Mouse (Mus musculus): ENCODE data around the gene Psmd6. TPM values are rescaled to one million over a fixed set of nuclear protein-coding genes. Genes with fewer than 3 reads are reported as not detected.
A peak's percentile ranks its signal among the peaks of the same experiment; 100 is the strongest.

Gene Psmd6
- polyA plus RNA-seq (2014; fragmentation: Nextera tagmentation; extraction: Ambion mirVana) = 306 and 311 TPM in 2 replicates

DNA sequence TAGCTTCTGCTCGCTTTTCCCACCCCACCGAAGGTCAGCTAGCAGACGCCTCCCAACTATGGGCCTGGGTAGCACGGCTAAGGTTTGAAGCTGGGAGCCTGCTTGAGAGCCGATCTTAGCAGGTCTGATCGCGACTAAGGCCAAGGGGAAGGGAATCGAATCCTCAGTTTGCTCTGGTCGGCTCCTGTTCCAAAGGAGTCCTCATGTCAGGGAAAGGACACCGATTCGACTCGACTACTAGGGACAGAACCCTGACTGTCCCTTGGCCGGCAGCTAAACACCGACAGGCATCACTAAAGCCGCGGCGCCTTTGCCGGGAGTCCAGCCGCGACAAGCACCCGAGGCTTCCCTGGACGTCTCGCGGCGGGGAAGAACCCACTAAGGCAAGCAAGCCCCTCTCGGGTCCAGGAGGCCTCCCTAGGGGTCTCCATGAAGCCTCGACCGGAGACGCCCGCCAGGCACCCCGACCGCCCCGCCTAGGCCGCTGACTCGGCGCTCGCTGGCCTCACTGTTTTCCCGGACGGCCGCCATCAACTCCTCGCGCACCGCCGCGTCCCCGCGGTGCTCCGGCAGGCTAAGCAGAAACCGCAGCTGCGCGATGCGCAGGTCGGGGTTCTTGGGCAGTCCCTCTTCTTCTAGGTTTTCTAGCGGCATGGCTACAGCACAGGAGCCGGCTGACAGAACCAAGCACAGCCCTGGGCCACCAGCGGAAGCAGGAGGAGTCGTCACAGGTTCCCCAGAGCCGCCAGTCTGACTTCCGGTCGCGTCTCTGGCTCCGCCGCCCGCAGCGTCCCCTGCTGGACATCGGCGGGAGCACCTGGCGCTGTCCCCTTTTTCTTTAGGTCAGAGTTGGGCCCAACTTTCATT is at the start of gene Psmd6:
Gene Psmd6, minus strand, starts transcription at position 755 of the 867 bp plus-strand sequence.
- H3K4me3 ChIP-seq (ENCODE audit: low read depth, low read length) = peak within 1 kb of the TSS; percentile 89
- H3K27ac ChIP-seq (ENCODE audit: low read depth, low read length) = peak within 1 kb of the TSS; percentile 41; the same call in 1 of the 2 replicates

DNA sequence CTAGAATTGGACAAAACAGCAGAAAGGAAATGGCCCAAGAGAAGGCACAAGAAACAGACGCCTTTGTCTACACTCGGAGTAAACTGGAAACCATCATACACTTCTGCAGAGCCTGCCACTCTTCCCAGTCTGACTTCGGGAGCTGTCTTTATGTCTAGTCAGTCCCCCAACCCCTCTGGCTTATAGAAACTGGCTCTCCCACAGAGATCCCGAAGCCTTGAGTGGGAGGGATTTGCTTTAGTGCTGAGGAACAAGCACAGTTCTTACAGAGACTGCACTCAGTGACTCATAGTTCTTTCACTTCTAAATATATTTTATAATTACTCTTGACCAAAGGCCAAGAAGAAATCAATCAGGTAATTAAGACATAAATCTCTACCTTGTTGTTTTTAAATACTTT is 10.1 kb downstream of the Psmd6 start:
- H3K4me2 ChIP-seq (ENCODE audit: low read depth, low read length, severe bottlenecking) = no peak overlapping the region
- H3K9me3 ChIP-seq (ENCODE audit: control insufficient read depth, low read length) = no peaks in the 10 kb centered on the region
- H3K4me3 ChIP-seq (ENCODE audit: low read depth, low read length) = no peak overlapping the region
- peaks cover 3% of the 10 kb centered on the region; the same call in 1 of the 2 replicates for H3K36me3 ChIP-seq (ENCODE audit: control insufficient read depth, insufficient read depth, low read length)
- DNase-seq (ENCODE audit: low spot score) (no peak), ATAC-seq (replicated peaks; ENCODE audit: low FRiP score) (no peak)
- H3K4me1 ChIP-seq (replicated peaks; ENCODE audit: control insufficient read depth, insufficient read depth, low read length) = no peaks in the 10 kb centered on the region
- no peak overlapping the region for H3K27ac ChIP-seq (ENCODE audit: low read depth, low read length)
- 83% methylated on average over 4 of the region's 4 CpGs for WGBS
- H3K27me3 ChIP-seq (ENCODE audit: control insufficient read depth, insufficient read depth, low read length) = no peaks in the 10 kb centered on the region
- no peak overlapping the region for H3K9ac ChIP-seq (ENCODE audit: low read length)

More for the DNA sequence above, at the start of gene Psmd6:
- WGBS = 2% methylated on average over 68 of the region's 68 CpGs
- Histone ChIP-seq H3K9me3 (ENCODE audit: control insufficient read depth, low read length) (no peaks in the 10 kb centered on the region), H3K36me3 (ENCODE audit: control insufficient read depth, insufficient read depth, low read length) (peaks cover 4% of the 10 kb centered on the region; the same call in 1 of the 2 replicates), H3K27me3 (ENCODE audit: control insufficient read depth, insufficient read depth, low read length) (no peaks in the 10 kb centered on the region), H3K4me1 (replicated peaks; ENCODE audit: control insufficient read depth, insufficient read depth, low read length) (no peaks in the 10 kb centered on the region), H3K4me2 (ENCODE audit: low read depth, low read length, severe bottlenecking) (peak within 1 kb of the TSS; percentile 80), H3K9ac (ENCODE audit: low read length) (peak within 1 kb of the TSS; percentile 90)
- DNase-seq (ENCODE audit: low spot score) (peak; percentile 93), ATAC-seq (replicated peaks; ENCODE audit: low FRiP score) (peak; percentile 97)

DNA sequence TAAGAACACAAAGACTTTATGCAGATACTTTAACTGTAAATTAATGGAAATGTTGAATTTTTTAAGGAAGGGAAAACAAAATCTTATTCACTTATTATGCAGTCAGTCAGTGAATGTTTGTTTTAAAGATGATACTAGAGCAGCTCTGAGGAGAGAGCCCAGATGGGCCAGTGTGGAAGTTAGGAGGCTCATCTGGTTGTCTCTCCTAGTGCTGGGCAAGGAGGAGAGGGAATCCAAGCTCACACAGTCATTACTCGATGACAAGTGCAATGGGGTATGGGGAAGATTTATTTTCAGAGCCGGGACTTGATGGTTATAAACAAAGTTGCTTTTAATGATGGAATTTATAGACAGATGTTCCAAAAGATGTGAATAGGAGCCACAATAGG is 15.9 kb downstream of the Psmd6 start:
- 75% methylated on average over 2 of the region's 2 CpGs for WGBS
- Histone ChIP-seq H3K4me2 (ENCODE audit: low read depth, low read length, severe bottlenecking) (no peak overlapping the region), H3K27me3 (ENCODE audit: control insufficient read depth, insufficient read depth, low read length) (no peaks in the 10 kb centered on the region), H3K27ac (ENCODE audit: low read depth, low read length) (no peak overlapping the region), H3K4me1 (replicated peaks; ENCODE audit: control insufficient read depth, insufficient read depth, low read length) (no peaks in the 10 kb centered on the region), H3K4me3 (ENCODE audit: low read depth, low read length) (no peak overlapping the region), H3K36me3 (ENCODE audit: control insufficient read depth, insufficient read depth, low read length) (no peaks in the 10 kb centered on the region; the same call in 1 of the 2 replicates), H3K9me3 (ENCODE audit: control insufficient read depth, low read length) (no peaks in the 10 kb centered on the region), H3K9ac (ENCODE audit: low read length) (no peak overlapping the region)
- DNase-seq (ENCODE audit: low spot score) (no peak), ATAC-seq (replicated peaks; ENCODE audit: low FRiP score) (no peak)

DNA sequence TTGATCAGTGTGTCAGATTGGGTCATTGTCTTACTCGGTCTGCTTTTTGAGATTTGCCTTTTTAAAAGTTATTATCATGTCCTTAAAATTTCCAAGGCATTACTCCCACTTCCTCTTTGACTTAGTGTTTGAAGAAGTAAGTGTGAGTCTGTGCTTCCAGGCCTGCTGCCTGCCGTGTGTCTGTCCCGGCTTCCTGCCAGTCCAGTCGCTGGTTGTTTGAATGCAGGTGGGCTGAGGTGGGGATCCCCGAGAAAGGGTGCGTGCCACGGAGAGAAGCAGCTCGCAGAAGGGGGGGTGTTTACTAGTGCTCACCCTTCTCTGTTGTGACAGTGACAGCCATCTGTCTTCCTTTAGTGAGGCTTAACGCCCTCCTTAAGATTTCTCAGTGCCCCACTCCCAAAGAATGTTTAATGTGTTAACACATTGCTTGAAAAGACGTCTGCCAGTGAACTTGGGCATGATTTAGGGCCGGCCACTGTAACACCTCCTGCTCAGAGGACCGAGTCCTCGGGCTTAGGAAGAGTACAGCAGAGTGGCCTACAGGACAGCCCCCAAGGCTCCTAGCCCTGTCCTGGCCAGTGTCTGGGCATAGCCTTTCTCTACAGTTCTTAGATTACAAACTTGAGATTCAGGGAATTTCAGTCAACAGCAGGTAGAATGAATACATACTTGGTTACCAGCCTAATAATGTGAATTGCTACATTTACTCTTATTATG is 16.4 kb downstream of the Psmd6 start:
- no peak for ATAC-seq (replicated peaks; ENCODE audit: low FRiP score)
- WGBS = 80% methylated on average over 13 of the region's 13 CpGs
- Histone ChIP-seq H3K36me3 (ENCODE audit: control insufficient read depth, insufficient read depth, low read length) (no peaks in the 10 kb centered on the region; the same call in 1 of the 2 replicates), H3K4me2 (ENCODE audit: low read depth, low read length, severe bottlenecking) (no peak overlapping the region), H3K4me3 (ENCODE audit: low read depth, low read length) (no peak overlapping the region), H3K27ac (ENCODE audit: low read depth, low read length) (no peak overlapping the region), H3K27me3 (ENCODE audit: control insufficient read depth, insufficient read depth, low read length) (no peaks in the 10 kb centered on the region), H3K4me1 (replicated peaks; ENCODE audit: control insufficient read depth, insufficient read depth, low read length) (no peaks in the 10 kb centered on the region), H3K9ac (ENCODE audit: low read length) (no peak overlapping the region), H3K9me3 (ENCODE audit: control insufficient read depth, low read length) (no peaks in the 10 kb centered on the region)
- DNase-seq (ENCODE audit: low spot score) = no peak

DNA sequence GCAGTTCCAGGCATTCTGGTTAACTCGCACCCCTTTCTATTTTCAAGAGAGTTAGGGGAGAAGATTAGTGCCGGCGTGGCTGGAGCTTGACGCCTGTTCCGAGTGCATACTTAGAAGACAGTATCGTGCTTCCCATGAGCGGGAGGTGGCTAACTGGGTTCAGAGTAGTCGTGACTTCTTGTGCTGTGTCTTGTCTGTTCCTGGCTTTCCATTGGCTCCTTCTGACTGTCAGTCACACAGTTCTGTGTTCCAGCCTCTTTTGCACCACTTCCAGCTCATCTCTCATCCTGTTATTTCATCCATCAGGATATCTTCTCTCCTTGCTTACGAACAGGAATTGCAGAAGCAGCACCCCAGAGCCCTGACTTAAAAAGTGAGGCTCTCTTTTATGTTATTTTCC is 19.5 kb downstream of the Psmd6 start:
- Histone ChIP-seq H3K27ac (ENCODE audit: low read depth, low read length) (no peak overlapping the region), H3K4me3 (ENCODE audit: low read depth, low read length) (no peak overlapping the region), H3K27me3 (ENCODE audit: control insufficient read depth, insufficient read depth, low read length) (no peaks in the 10 kb centered on the region), H3K4me1 (replicated peaks; ENCODE audit: control insufficient read depth, insufficient read depth, low read length) (no peaks in the 10 kb centered on the region), H3K4me2 (ENCODE audit: low read depth, low read length, severe bottlenecking) (no peak overlapping the region), H3K36me3 (ENCODE audit: control insufficient read depth, insufficient read depth, low read length) (no peaks in the 10 kb centered on the region; the same call in 1 of the 2 replicates), H3K9ac (ENCODE audit: low read length) (no peak overlapping the region), H3K9me3 (ENCODE audit: control insufficient read depth, low read length) (no peaks in the 10 kb centered on the region)
- DNase-seq (ENCODE audit: low spot score) (no peak), ATAC-seq (replicated peaks; ENCODE audit: low FRiP score) (no peak)
- WGBS = 95% methylated on average over 9 of the region's 9 CpGs

DNA sequence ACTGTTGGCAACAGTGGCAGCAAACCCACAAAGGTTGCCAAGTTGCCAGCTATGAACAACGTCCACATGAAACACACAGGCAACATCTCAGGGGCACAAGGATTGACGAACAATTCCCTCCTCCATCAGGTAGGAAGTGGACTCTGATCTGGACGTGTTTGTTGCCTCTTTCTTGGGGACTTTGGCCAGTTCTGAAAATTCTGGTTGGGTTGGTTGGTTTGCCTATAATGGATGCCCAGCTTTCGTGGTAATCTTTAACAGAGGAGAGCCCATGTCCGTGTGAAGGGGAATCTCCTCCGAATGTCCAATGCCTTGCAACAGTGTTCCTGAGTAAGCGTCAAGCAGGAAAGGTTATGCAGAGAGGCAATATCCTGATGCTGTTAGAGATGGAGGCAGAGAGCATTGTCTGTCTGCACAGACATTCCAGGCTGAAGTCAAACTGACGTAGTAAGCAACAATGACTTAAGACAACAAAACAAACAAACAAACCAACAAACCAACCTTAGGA is 20.0 kb downstream of the Psmd6 start:
- Histone ChIP-seq H3K9ac (ENCODE audit: low read length) (no peak overlapping the region), H3K4me3 (ENCODE audit: low read depth, low read length) (no peak overlapping the region), H3K9me3 (ENCODE audit: control insufficient read depth, low read length) (no peaks in the 10 kb centered on the region), H3K4me2 (ENCODE audit: low read depth, low read length, severe bottlenecking) (no peak overlapping the region), H3K36me3 (ENCODE audit: control insufficient read depth, insufficient read depth, low read length) (no peaks in the 10 kb centered on the region; the same call in 1 of the 2 replicates), H3K27me3 (ENCODE audit: control insufficient read depth, insufficient read depth, low read length) (no peaks in the 10 kb centered on the region), H3K27ac (ENCODE audit: low read depth, low read length) (no peak overlapping the region), H3K4me1 (replicated peaks; ENCODE audit: control insufficient read depth, insufficient read depth, low read length) (no peaks in the 10 kb centered on the region)
- DNase-seq (ENCODE audit: low spot score) = no peak
- no peak for ATAC-seq (replicated peaks; ENCODE audit: low FRiP score)
- 92% methylated on average over 8 of the region's 8 CpGs for WGBS

DNA sequence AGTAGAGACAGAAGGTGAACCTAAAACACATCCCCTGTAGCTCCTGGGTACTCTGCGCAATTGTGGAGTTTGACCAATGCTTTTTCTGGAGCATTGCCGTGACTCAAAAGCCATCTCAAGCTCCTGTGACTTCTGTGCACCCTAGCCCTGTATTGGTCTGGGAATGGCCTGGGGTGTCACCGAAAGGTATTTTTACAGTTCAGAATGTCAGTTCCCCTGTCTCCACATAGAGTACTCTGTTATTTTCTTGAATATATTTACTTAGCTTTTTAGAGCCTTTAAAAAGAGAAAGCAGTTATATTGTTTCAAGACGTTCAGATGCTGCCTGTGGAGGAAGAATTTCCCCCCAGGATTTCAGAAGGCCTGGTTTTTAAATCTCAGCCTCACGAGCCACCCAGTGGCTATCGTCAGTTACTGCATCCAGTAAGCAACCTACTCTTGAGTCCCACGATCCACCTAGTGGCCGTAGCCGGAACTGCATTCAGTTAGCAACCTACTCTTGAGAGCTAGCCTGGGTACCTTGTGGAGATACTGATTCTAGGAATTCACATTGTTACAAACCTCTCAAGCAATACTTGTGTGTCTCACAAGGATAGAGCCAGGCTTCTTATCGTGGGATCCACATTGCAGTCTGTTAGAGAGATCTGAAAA is 22.3 kb downstream of the Psmd6 start:
- Histone ChIP-seq H3K9me3 (ENCODE audit: control insufficient read depth, low read length) (no peaks in the 10 kb centered on the region), H3K4me1 (replicated peaks; ENCODE audit: control insufficient read depth, insufficient read depth, low read length) (peaks cover 5% of the 10 kb centered on the region; the same call in 1 of the 2 replicates), H3K36me3 (ENCODE audit: control insufficient read depth, insufficient read depth, low read length) (no peaks in the 10 kb centered on the region; the same call in 1 of the 2 replicates), H3K4me3 (ENCODE audit: low read depth, low read length) (no peak overlapping the region), H3K4me2 (ENCODE audit: low read depth, low read length, severe bottlenecking) (no peak overlapping the region), H3K27me3 (ENCODE audit: control insufficient read depth, insufficient read depth, low read length) (no peaks in the 10 kb centered on the region), H3K27ac (ENCODE audit: low read depth, low read length) (no peak overlapping the region), H3K9ac (ENCODE audit: low read length) (no peak overlapping the region)
- WGBS = 28% methylated on average over 10 of the region's 10 CpGs
- peak; percentile 79 for ATAC-seq (replicated peaks; ENCODE audit: low FRiP score)
- DNase-seq (ENCODE audit: low spot score) = peak; percentile 94

DNA sequence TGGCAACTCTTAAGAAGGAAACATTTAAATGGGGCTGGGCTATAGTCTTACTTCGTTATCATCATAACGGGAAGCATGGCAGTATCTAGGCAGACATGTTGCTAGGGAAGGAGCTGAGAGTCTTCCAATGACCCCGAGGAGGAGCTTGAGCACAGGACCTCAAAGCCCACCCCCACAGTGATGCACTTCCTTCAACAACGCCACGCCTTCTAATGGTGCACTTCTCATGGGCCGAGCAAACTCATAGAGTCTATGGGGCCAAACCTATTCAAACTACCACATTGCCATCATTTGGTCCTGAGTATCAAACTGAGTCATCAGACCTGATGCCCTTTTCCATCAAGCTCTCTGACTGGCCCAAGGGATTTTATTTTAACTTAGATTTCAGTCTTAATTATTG is 30.2 kb downstream of the Psmd6 start:
- no peak overlapping the region for H3K4me2 ChIP-seq (ENCODE audit: low read depth, low read length, severe bottlenecking)
- no peaks in the 10 kb centered on the region for H3K9me3 ChIP-seq (ENCODE audit: control insufficient read depth, low read length)
- no peak overlapping the region for H3K4me3 ChIP-seq (ENCODE audit: low read depth, low read length)
- H3K27me3 ChIP-seq (ENCODE audit: control insufficient read depth, insufficient read depth, low read length) = no peaks in the 10 kb centered on the region
- WGBS = 91% methylated on average over 6 of the region's 6 CpGs
- H3K9ac ChIP-seq (ENCODE audit: low read length) = no peak overlapping the region
- H3K4me1 ChIP-seq (replicated peaks; ENCODE audit: control insufficient read depth, insufficient read depth, low read length) = peaks cover 5% of the 10 kb centered on the region; the same call in 1 of the 2 replicates
- ATAC-seq (replicated peaks; ENCODE audit: low FRiP score) (no peak), DNase-seq (ENCODE audit: low spot score) (no peak)
- no peak overlapping the region for H3K27ac ChIP-seq (ENCODE audit: low read depth, low read length)
- peaks cover 4% of the 10 kb centered on the region; the same call in 1 of the 2 replicates for H3K36me3 ChIP-seq (ENCODE audit: control insufficient read depth, insufficient read depth, low read length)

All from forebrain, embryonic 11.5 days (tissue).